10 mouse cellular contexts compared by ENCODE assay signal in the genomic region with DNA sequence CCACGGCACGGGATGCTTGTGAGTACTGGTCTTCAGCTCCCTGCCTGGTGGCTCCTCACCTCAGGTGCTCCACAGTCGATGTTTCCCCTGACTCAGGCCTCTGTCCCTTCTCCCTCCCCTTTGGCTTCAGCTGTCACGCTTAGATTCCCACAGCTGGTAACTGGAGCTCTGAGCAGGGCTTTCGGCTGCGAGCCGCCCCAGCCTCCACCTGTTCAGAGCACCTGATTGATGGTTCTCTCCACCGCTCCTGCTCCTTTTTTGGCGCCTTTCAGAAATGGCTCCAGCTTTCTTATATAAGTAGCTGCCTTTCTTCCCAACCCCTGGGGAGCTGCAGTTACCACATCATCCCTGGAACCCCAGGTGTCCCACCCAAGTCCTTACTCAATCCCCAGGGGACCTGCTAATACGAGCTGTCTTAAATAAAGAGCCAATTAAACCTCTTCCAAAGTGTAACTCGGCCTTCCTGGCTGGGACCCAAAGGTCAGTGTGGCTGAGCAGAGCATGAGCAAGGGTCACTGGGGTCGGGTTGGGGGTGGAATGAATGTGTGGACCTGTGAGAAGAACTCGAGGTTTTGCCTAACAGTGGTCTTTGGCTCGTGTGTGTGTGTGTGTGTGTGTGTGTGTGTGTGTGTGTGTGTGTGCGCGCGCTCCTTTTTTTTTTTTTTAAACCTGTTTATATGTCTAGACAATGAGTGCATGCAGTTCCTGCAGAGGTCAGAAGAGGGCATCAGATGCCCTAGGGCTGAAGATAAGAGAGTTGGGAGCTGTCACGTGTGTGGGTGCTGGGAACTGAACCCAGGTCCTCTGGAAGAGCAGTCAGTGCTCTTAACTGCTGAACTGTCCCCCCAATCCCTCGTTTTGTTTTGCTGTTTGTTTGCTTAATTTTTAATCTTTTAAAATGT. TPM values are rescaled to one million over a fixed set of nuclear protein-coding genes. Genes with fewer than 3 reads are reported as not detected.
DNase-seq lines count a peak whose midpoint lies in the region; ATAC-seq and TF ChIP-seq lines count a peak whose summit lies in the region.
"Had no signal": no experiment of that assay in that cellular context is flagged by ENCODE, and none has a peak within 500 bp of the region (broad histone marks: within the 10 kb centered on the region; RNA-seq: fewer than 3 reads in every experiment).

No protein-coding gene starts in this region.

- peak; percentile 57 for ATAC-seq in Patski
- ATAC-seq: midbrain, embryonic 15.5 days had no signal

- in situ Hi-C loops in Patski (cut with MboI; ENCODE audit: low pct_unique_long_range_greater_than_20kb): no loop called here

- peak; percentile 67 for DNase-seq in ES-CJ7 (ENCODE audit: low read depth, low spot score)
- no peak for DNase-seq in Patski (ENCODE audit: low read depth, low spot score)
- DNase-seq in gastrocnemius, postnatal 25 days: peak; percentile 85
- peak; percentile 56 to 73 for DNase-seq in kidney, postnatal 4 days
- DNase-seq in spleen, adult 18-20 months: no peak
- DNase-seq in frontal cortex, adult 2 months (ENCODE audit: extremely low spot score in 1 of 2, low spot score in 1 of 2): no peak
- DNase-seq in retina, postnatal 1 day: no peak
- no peak for DNase-seq in left cerebral cortex, adult 18-20 months (ENCODE audit: low spot score in 2 of 2)

- H3K27me3 ChIP-seq in Patski: no peaks in the 10 kb centered on the region
- H3K27me3 ChIP-seq: liver, embryonic 15.5 days; midbrain, embryonic 15.5 days had no signal

- CTCF ChIA-PET in Patski (lab: Charles Lee): interaction anchor here (1.3 kb wide), 1 partner anchor 96 kb away, joined by 3 read pairs; no protein-coding TSS in a partner anchor

- TF ChIP-seq CTCF in Patski (IDR thresholded peaks at IDR 0.05): no peak

- POLR2A ChIA-PET in Patski (lab: Charles Lee): no interaction called here

RNA-seq across cellular contexts. Expression of gene Dyrk1b, which starts 24.2 kb away (rescaled TPM):
- polyA plus RNA-seq in Patski (2021): 26.5 TPM
- total RNA-seq in gastrocnemius, postnatal 25 days (2021): 10 to 100 TPM; 91.6 to 95.8 TPM
- 34.0 and 36.2 TPM in 2 replicates for polyA plus RNA-seq in frontal cortex, adult 2 months (2012; rRNA removed)
- 10 to 100 TPM; 39.6 to 40.6 TPM for total RNA-seq in left cerebral cortex, adult 18-20 months (2021)

RNA-seq across cellular contexts. Expression of gene Fbl, which starts 33.9 kb away (rescaled TPM):
- polyA plus RNA-seq in Patski (2021): 134 TPM
- 10 to 100 TPM; 21.8 to 24.3 TPM for total RNA-seq in gastrocnemius, postnatal 25 days (2021)
- 90.7 and 99.6 TPM in 2 replicates for polyA plus RNA-seq in frontal cortex, adult 2 months (2012; rRNA removed)
- 10 to 100 TPM; 47.8 to 60.2 TPM for total RNA-seq in left cerebral cortex, adult 18-20 months (2021)

Comparison
In these comparisons a context has a peak if more than half of its experiments do, and no peak if none do; other contexts are left out.
1. DNase-seq: peak in ES-CJ7 (single experiment), gastrocnemius, postnatal 25 days (single experiment) and kidney, postnatal 4 days (2 of 2); none in Patski (single experiment), spleen, adult 18-20 months (0 of 2), frontal cortex, adult 2 months (0 of 2), retina, postnatal 1 day (single experiment) and left cerebral cortex, adult 18-20 months (0 of 2).